Mouse (Mus musculus): Measurements from ENCODE around the gene Tmem150c. TPM values are rescaled to one million over a fixed set of nuclear protein-coding genes. Genes with fewer than 3 reads are reported as not detected.

The Tmem150c gene
- total and polyA plus RNA-seq, 2 experiments from 2014 or later: 60.6 to 76.1 TPM

- Histone ChIP-seq H3K27ac (ENCODE audit: low read depth, low read length) (0 out of 2 replicates have a peak overlapping the region, but pooled peaks have one; percentile 1), H3K4me1 (ENCODE audit: insufficient read depth) (peaks cover 9% of the 10 kb centered on the region; the same call in 1 of the 2 replicates), H3K9ac (no peak overlapping the region), H3K9me3 (ENCODE audit: low read length) (no peaks in the 10 kb centered on the region), H3K36me3 (ENCODE audit: insufficient read depth) (no peaks in the 10 kb centered on the region), H3K4me3 (ENCODE audit: low read depth, low read length) (no peak overlapping the region), H3K4me2 (ENCODE audit: low read depth) (no peak overlapping the region), H3K27me3 (ENCODE audit: insufficient read depth, low read length) (no peaks in the 10 kb centered on the region)
- ATAC-seq (no peak), DNase-seq (no peak)
- 38% methylated on average over 7 of the region's 7 CpGs for WGBS
- TF ChIP-seq CTCF (IDR thresholded peaks at IDR 0.05; ENCODE audit: low read depth): no peak
Observed at GRCm38 (mm10) chr5:100185895-100186294, 26.3 kb upstream of the Tmem150c start.

GRCm38 (mm10) chr5:100181011-100181410 is 21.4 kb upstream of the Tmem150c start:
- DNase-seq: no peak
- H3K9ac ChIP-seq: no peak overlapping the region
- H3K4me1 ChIP-seq (ENCODE audit: insufficient read depth): peaks cover 5% of the 10 kb centered on the region; the same call in 1 of the 2 replicates
- no peaks in the 10 kb centered on the region for H3K36me3 ChIP-seq (ENCODE audit: insufficient read depth)
- no peaks in the 10 kb centered on the region for H3K27me3 ChIP-seq (ENCODE audit: insufficient read depth, low read length)
- no peaks in the 10 kb centered on the region for H3K9me3 ChIP-seq (ENCODE audit: low read length)
- no peak overlapping the region for H3K4me3 ChIP-seq (ENCODE audit: low read depth, low read length)
- 28% methylated on average over 1 of the region's 1 CpGs for WGBS
- H3K4me2 ChIP-seq (ENCODE audit: low read depth): no peak overlapping the region
- TF ChIP-seq CTCF (IDR thresholded peaks at IDR 0.05; ENCODE audit: low read depth): no peak
- no peak for ATAC-seq
- H3K27ac ChIP-seq (ENCODE audit: low read depth, low read length): no peak overlapping the region

DNA sequence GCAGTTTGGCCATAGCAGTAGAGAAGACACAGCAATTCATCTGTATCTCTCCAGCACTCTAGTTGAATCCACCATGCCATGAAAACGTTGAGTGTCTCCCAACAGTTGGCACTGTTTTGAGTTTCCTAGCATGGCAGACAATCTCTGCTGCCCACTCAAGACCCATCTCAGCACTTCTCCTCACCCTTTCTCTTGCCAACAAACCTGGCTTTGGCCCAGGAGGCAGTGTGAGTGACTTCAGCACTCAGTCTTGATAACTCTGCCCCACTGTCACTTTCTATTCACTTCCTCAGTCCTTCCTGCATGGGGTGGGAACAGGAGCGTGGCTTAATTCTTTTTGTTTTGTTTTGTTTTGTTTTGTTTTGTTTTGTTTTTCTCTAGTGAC is 19.2 kb upstream of the Tmem150c start:
- no peaks in the 10 kb centered on the region for H3K27me3 ChIP-seq (ENCODE audit: insufficient read depth, low read length)
- H3K36me3 ChIP-seq (ENCODE audit: insufficient read depth): no peaks in the 10 kb centered on the region
- H3K4me1 ChIP-seq (ENCODE audit: insufficient read depth): peaks cover 12% of the 10 kb centered on the region; the same call in 1 of the 2 replicates
- TF ChIP-seq CTCF (IDR thresholded peaks at IDR 0.05; ENCODE audit: low read depth): no peak
- H3K4me3 ChIP-seq (ENCODE audit: low read depth, low read length): no peak overlapping the region
- H3K9ac ChIP-seq: no peak overlapping the region
- peak overlapping the region; percentile 57; the same call in 1 of the 2 replicates for H3K27ac ChIP-seq (ENCODE audit: low read depth, low read length)
- DNase-seq: no peak
- H3K4me2 ChIP-seq (ENCODE audit: low read depth): no peak overlapping the region
- no peak for ATAC-seq
- 38% methylated on average over 2 of the region's 2 CpGs for WGBS
- H3K9me3 ChIP-seq (ENCODE audit: low read length): no peaks in the 10 kb centered on the region

DNA sequence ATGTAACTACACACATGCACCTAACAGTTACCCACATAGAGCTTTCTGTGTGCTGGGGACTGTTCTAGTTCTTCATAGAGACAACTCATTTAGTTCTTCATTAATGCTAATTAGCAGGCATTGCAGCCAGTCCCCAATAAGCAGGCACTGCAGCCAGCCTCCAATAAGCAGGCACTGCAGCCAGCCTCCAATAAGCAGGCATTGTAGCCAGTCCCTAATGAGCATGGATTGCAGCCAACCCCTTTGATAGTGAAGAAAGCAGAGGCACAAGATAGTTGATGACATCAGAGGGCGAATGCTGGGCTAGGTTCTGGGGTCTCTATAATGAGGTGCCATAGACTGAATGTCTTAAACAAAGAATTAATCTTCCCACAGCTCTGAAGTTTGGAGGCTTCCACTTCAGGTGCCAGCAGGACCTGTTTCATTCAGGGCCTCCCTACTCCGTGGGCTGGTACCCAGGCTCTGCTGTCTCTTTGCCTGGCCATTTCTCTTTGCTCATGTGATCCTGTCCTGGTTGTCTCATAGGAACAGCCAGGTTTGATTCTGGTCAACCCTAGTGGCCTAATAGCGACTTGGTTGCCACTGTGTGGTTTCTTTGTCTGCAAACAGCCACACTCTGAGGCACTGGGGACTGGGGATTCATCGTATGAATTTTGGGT is 18.6 kb upstream of the Tmem150c start:
- Histone ChIP-seq H3K4me3 (ENCODE audit: low read depth, low read length) (no peak overlapping the region), H3K4me2 (ENCODE audit: low read depth) (no peak overlapping the region), H3K27ac (ENCODE audit: low read depth, low read length) (peak overlapping the region; percentile 57; the same call in 1 of the 2 replicates), H3K9me3 (ENCODE audit: low read length) (no peaks in the 10 kb centered on the region), H3K27me3 (ENCODE audit: insufficient read depth, low read length) (no peaks in the 10 kb centered on the region), H3K4me1 (ENCODE audit: insufficient read depth) (peaks cover 12% of the 10 kb centered on the region; the same call in 1 of the 2 replicates), H3K9ac (no peak overlapping the region), H3K36me3 (ENCODE audit: insufficient read depth) (no peaks in the 10 kb centered on the region)
- TF ChIP-seq CTCF (IDR thresholded peaks at IDR 0.05; ENCODE audit: low read depth): no peak
- peak; percentile 88 for ATAC-seq
- WGBS: 28% methylated on average over 4 of the region's 4 CpGs
- peak; percentile 83 for DNase-seq

- WGBS: 37% methylated on average over 5 of the region's 5 CpGs
- no peaks in the 10 kb centered on the region for H3K27me3 ChIP-seq (ENCODE audit: insufficient read depth, low read length)
- 0 out of 2 replicates have a peak overlapping the region, but pooled peaks have one; percentile 9 for H3K27ac ChIP-seq (ENCODE audit: low read depth, low read length)
- no peak for DNase-seq
- peaks cover 12% of the 10 kb centered on the region; the same call in 1 of the 2 replicates for H3K4me1 ChIP-seq (ENCODE audit: insufficient read depth)
- H3K4me2 ChIP-seq (ENCODE audit: low read depth): no peak overlapping the region
- no peaks in the 10 kb centered on the region for H3K36me3 ChIP-seq (ENCODE audit: insufficient read depth)
- H3K9ac ChIP-seq: no peak overlapping the region
- H3K9me3 ChIP-seq (ENCODE audit: low read length): no peaks in the 10 kb centered on the region
- H3K4me3 ChIP-seq (ENCODE audit: low read depth, low read length): no peak overlapping the region
- TF ChIP-seq CTCF (IDR thresholded peaks at IDR 0.05; ENCODE audit: low read depth): no peak
- ATAC-seq: no peak
Observed at GRCm38 (mm10) chr5:100177547-100177946, 17.9 kb upstream of the Tmem150c start.

- Histone ChIP-seq H3K9ac (no peak overlapping the region), H3K27ac (ENCODE audit: low read depth, low read length) (no peak overlapping the region), H3K27me3 (ENCODE audit: insufficient read depth, low read length) (no peaks in the 10 kb centered on the region), H3K9me3 (ENCODE audit: low read length) (no peaks in the 10 kb centered on the region), H3K4me3 (ENCODE audit: low read depth, low read length) (no peak overlapping the region), H3K4me2 (ENCODE audit: low read depth) (no peak overlapping the region), H3K4me1 (ENCODE audit: insufficient read depth) (peaks cover 12% of the 10 kb centered on the region; the same call in 1 of the 2 replicates), H3K36me3 (ENCODE audit: insufficient read depth) (no peaks in the 10 kb centered on the region)
- peak; percentile 59 for DNase-seq
- WGBS: 38% methylated on average over 5 of the region's 5 CpGs
- no peak for ATAC-seq
- TF ChIP-seq CTCF (IDR thresholded peaks at IDR 0.05; ENCODE audit: low read depth): no peak
Observed at GRCm38 (mm10) chr5:100176096-100176495, 16.5 kb upstream of the Tmem150c start.

- Histone ChIP-seq H3K27me3 (ENCODE audit: insufficient read depth, low read length) (no peaks in the 10 kb centered on the region), H3K9ac (no peak overlapping the region), H3K4me2 (ENCODE audit: low read depth) (no peak overlapping the region), H3K4me1 (ENCODE audit: insufficient read depth) (peaks cover 12% of the 10 kb centered on the region; the same call in 1 of the 2 replicates), H3K36me3 (ENCODE audit: insufficient read depth) (no peaks in the 10 kb centered on the region), H3K27ac (ENCODE audit: low read depth, low read length) (no peak overlapping the region), H3K9me3 (ENCODE audit: low read length) (no peaks in the 10 kb centered on the region), H3K4me3 (ENCODE audit: low read depth, low read length) (no peak overlapping the region)
- peak; percentile 46 for DNase-seq
- ATAC-seq: peak; percentile 42
- TF ChIP-seq CTCF (IDR thresholded peaks at IDR 0.05; ENCODE audit: low read depth): no peak
- 58% methylated on average over 7 of the region's 7 CpGs for WGBS
Observed at GRCm38 (mm10) chr5:100175582-100175981, 16.0 kb upstream of the Tmem150c start.

Data from forebrain, postnatal 0 days (tissue).